Mouse (Mus musculus) midbrain, embryonic 10.5 days (tissue): Measurements from ENCODE around the gene Ctrl. TPM values are rescaled to one million over a fixed set of nuclear protein-coding genes. Genes with fewer than 3 reads are reported as not detected.
"Not testable (repeated sequence)": the region's sequence is repeated elsewhere in the genome, so short reads cannot be mapped to it uniquely, and the experiment has no call there.

Experiments
- DNase-seq: peaks from one replicate; pipeline ENCODE4 v3.0.0-alpha.2; 2017; ENCODE audit warnings: low spot score
- H3K27ac ChIP-seq: fragments of 300-500 bp; sonication (generic); replicated peaks from 2 replicates; pipeline ENCODE4 v1.5.1; 2016; ENCODE audit warnings: mild to moderate bottlenecking
- H3K27me3 ChIP-seq: fragments of 300-500 bp; sonication (generic); 2 replicates; pipeline ENCODE4 v1.6.1; 2016; ENCODE audit warnings: low read depth, mild to moderate bottlenecking; ENCODE audit not compliant: poor library complexity, severe bottlenecking
- H3K36me3 ChIP-seq: fragments of 300-500 bp; sonication (generic); 2 replicates; pipeline ENCODE4 v1.6.1; 2016; ENCODE audit warnings: mild to moderate bottlenecking, moderate library complexity
- H3K4me1 ChIP-seq: fragments of 300-500 bp; sonication (generic); 2 replicates; pipeline ENCODE4 v1.6.1; 2016
- H3K4me3 ChIP-seq: fragments of 300-500 bp; sonication (generic); 2 replicates; pipeline ENCODE4 v1.5.1; 2016; ENCODE audit warnings: mild to moderate bottlenecking, moderate library complexity
- H3K9me3 ChIP-seq: fragments of 300-500 bp; sonication (generic); replicated peaks from 2 replicates; pipeline ENCODE4 v1.6.1; 2016; ENCODE audit warnings: mild to moderate bottlenecking
- WGBS: fragments of 180-500 bp; shearing (Covaris S2); methylation state at CpG from one replicate; pipeline ENCODE4 v1.1.7; 2016; 5-methylcytosine and 5-hydroxymethylcytosine counted together
- polyA plus RNA-seq: library from polyadenylated mRNA; unstranded; fragments of >200 nt; fragmentation: Nextera tagmentation; extraction: Ambion mirVana; gene quantifications from 2 replicates; pipeline ENCODE4 v1.2.1, GENCODE M21; 2016

Gene Ctrl
- polyA plus RNA-seq: 1.3 and 1.4 TPM in 2 replicates

DNA sequence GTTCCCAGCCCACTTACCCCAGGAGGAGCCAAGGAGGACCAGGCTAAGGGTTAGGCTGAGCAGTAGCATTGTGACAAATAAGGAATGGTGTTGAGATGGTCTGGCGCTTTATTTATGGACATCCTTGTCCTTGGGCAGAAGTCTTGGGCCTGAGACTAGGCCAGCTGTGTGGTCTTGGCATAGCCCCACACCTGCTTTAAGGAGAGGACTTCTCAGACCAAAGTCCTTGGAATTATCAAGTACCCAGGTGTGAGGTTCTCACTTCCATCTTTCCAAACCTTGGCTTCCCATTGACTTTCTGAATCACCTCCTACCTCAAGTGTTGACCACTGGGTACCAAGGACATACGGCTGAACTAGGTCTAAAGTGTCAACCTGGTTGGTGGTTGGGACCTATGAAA, at the start of gene Ctrl:
TSS of gene Ctrl (minus strand) at position 101 of the 400 bp plus-strand sequence.
- Histone ChIP-seq H3K9me3 (no peaks in the 10 kb centered on the region), H3K4me1 (peaks cover 25% of the 10 kb centered on the region), H3K27me3 (no peaks in the 10 kb centered on the region), H3K36me3 (peaks cover 31% of the 10 kb centered on the region), H3K4me3 (no peak within 1 kb of the TSS), H3K27ac (no peak within 1 kb of the TSS)
- WGBS: 96% methylated on average over 2 of the region's 2 CpGs
- no peak for DNase-seq

DNA sequence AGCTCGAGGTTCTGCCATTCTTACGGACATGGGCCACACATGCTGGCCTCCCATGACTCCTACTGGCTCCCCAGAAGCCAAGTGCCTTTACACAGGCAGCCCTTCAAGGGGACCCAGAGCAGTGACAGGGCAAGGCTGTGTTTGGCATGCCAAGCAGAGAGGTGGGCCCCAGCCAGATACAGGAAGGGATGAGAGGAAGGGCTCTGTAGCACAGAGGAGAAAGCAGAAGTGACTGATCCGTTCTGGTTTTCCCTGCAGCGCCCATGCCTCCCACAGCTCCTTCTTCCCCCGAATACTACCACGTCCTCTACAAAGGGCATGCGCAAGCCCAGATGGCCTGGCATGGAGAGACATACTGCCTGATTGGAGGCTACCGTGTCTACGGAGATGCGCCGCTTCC, 49.7 kb upstream of the Ctrl start:
- not testable (repeated sequence) for H3K4me1 ChIP-seq, H3K4me3 ChIP-seq, H3K27me3 ChIP-seq, H3K27ac ChIP-seq, DNase-seq, H3K9me3 ChIP-seq, H3K36me3 ChIP-seq
- 85% methylated on average over 11 of the region's 11 CpGs for WGBS

GRCm38 (mm10) chr8:105981146-105981545, 47.5 kb upstream of the Ctrl start:
- H3K9me3 ChIP-seq: 0 out of 2 replicates have a peak, but pooled peaks cover 6% of the 10 kb centered on the region
- H3K27me3 ChIP-seq: no peaks in the 10 kb centered on the region
- 95% methylated on average over 1 of the region's 1 CpGs for WGBS
- no peak for DNase-seq
- H3K27ac ChIP-seq: no peak overlapping the region
- H3K36me3 ChIP-seq: no peaks in the 10 kb centered on the region
- no peak overlapping the region for H3K4me3 ChIP-seq
- no peaks in the 10 kb centered on the region for H3K4me1 ChIP-seq

DNA sequence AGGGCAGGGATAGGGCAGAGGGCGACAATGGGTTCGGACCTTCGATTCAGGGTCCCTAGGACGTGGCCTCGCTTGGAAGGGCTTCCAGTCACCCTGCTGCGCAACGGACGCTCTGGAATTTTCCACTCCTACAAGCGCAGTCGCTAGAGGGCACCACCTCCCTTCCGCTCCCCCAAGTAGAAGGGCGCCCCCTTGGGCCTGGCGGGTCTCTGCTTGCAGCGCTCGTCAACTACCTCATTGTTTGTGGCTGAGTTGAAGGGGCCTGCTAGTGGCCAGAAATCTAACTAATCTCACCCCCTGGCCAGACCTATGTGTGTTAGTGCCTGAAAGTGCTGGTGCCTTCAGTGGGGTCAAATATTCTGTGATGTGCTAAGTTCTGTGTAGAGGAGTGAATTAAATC, 45.7 kb upstream of the Ctrl start, which contains the start of gene Dpep3:
TSS of gene Dpep3 (minus strand) at position 105 of the 400 bp plus-strand sequence.
- DNase-seq: no peak
- H3K36me3 ChIP-seq: no peaks in the 10 kb centered on the region
- H3K9me3 ChIP-seq: 0 out of 2 replicates have a peak, but pooled peaks cover 6% of the 10 kb centered on the region
- WGBS: 92% methylated on average over 15 of the region's 15 CpGs
- H3K27me3 ChIP-seq: no peaks in the 10 kb centered on the region
- H3K4me1 ChIP-seq: no peaks in the 10 kb centered on the region
- no peak within 1 kb of the TSS for H3K27ac ChIP-seq
- no peak within 1 kb of the TSS for H3K4me3 ChIP-seq

DNA sequence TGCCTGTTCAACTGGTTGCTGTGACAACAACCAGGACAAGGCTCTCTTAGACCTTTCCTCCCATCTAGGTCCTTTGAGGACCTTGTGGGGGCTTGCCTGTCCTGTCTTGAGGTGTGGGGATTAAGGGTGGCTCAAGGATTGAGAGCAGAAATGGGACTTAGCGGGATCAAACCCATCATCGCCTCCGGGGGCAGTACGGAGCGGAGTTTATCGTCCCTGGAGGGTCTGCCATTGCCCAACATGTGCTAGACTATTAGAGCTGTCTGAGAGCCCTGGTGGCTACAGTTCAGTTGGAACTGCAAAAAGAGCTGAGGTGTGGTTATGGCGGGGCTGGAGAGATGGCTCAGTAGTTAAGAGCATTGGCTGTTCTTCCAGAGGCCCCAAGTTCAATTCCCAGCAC, 41.7 kb upstream of the Ctrl start:
- no peaks in the 10 kb centered on the region for H3K4me1 ChIP-seq
- no peaks in the 10 kb centered on the region for H3K27me3 ChIP-seq
- H3K4me3 ChIP-seq: no peak overlapping the region
- DNase-seq: no peak
- 0 out of 2 replicates have a peak, but pooled peaks cover 6% of the 10 kb centered on the region for H3K9me3 ChIP-seq
- no peak overlapping the region for H3K27ac ChIP-seq
- H3K36me3 ChIP-seq: no peaks in the 10 kb centered on the region
- WGBS: 66% methylated on average over 7 of the region's 7 CpGs

GRCm38 (mm10) chr8:105971019-105971720, 37.5 kb upstream of the Ctrl start:
- Histone ChIP-seq H3K27me3 (peaks cover 22% of the 10 kb centered on the region), H3K9me3 (no peaks in the 10 kb centered on the region), H3K4me1 (peaks cover 11% of the 10 kb centered on the region), H3K27ac (no peak overlapping the region), H3K4me3 (no peak overlapping the region), H3K36me3 (no peaks in the 10 kb centered on the region)
- no peak for DNase-seq
- WGBS: 76% methylated on average over 8 of the region's 8 CpGs

DNA sequence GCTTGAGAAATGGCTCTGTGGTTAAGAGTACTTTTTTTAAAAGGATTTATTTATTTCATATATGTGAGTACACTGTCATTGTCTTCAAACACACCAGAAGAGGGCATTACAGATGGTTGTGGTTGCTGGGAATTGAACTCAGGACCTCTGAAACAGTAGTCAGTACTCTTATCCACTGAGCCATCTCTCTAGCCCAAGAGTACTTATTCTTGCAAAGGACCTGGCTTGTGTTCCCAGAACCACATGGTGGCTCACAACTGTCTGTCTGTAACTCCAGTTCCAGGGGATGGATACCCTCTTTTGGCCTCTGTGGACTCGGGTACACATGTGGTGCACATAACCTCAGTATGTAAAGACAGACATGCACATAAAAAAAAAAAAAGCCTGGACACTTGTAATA, 35.7 kb upstream of the Ctrl start:
- no peak for DNase-seq
- Histone ChIP-seq H3K27me3 (peaks cover 40% of the 10 kb centered on the region), H3K4me1 (peaks cover 29% of the 10 kb centered on the region), H3K36me3 (no peaks in the 10 kb centered on the region), H3K9me3 (no peaks in the 10 kb centered on the region), H3K4me3 (no peak overlapping the region), H3K27ac (no peak overlapping the region)
- 80% methylated on average over 1 of the region's 1 CpGs for WGBS

GRCm38 (mm10) chr8:105966692-105967311, 33.1 kb upstream of the Ctrl start:
- H3K4me3 ChIP-seq: peak overlapping the region; percentile 76
- no peak overlapping the region; the same call in 1 of the 2 replicates for H3K27ac ChIP-seq
- WGBS: 10% methylated on average over 19 of the region's 19 CpGs

GRCm38 (mm10) chr8:105965905-105966341, 32.3 kb upstream of the Ctrl start, which contains the start of gene Slc12a4:
TSS of gene Slc12a4 (minus strand) at chr8:105966097.
- H3K9me3 ChIP-seq: no peaks in the 10 kb centered on the region
- H3K27me3 ChIP-seq: peaks cover 50% of the 10 kb centered on the region
- under 1% methylated on average over 47 of the region's 47 CpGs for WGBS
- DNase-seq: peak; percentile 80
- H3K4me3 ChIP-seq: peak within 1 kb of the TSS; percentile 76
- H3K4me1 ChIP-seq: peaks cover 31% of the 10 kb centered on the region
- peak within 1 kb of the TSS; percentile 85 for H3K27ac ChIP-seq
- H3K36me3 ChIP-seq: no peaks in the 10 kb centered on the region

More at GRCm38 (mm10) chr8:105966692-105967311, 33.1 kb upstream of the Ctrl start:
- H3K4me1 ChIP-seq: peaks cover 31% of the 10 kb centered on the region
- peaks cover 50% of the 10 kb centered on the region for H3K27me3 ChIP-seq
- no peaks in the 10 kb centered on the region for H3K36me3 ChIP-seq
- no peaks in the 10 kb centered on the region for H3K9me3 ChIP-seq
- DNase-seq: peak; percentile 60

- Histone ChIP-seq H3K36me3 (no peaks in the 10 kb centered on the region), H3K9me3 (no peaks in the 10 kb centered on the region), H3K4me1 (peaks cover 31% of the 10 kb centered on the region), H3K27ac (peak overlapping the region; percentile 85), H3K4me3 (peak overlapping the region; percentile 76), H3K27me3 (peaks cover 50% of the 10 kb centered on the region)
- 3% methylated on average over 40 of the region's 40 CpGs for WGBS
- DNase-seq: no peak
These were observed 31.7 kb upstream of the Ctrl start for GRCm38 (mm10) chr8:105965266-105965904.

- no peak for DNase-seq
- Histone ChIP-seq H3K27ac (peak overlapping the region; percentile 85; the same call in 1 of the 2 replicates), H3K27me3 (peaks cover 50% of the 10 kb centered on the region), H3K9me3 (no peaks in the 10 kb centered on the region), H3K4me1 (peaks cover 31% of the 10 kb centered on the region), H3K4me3 (peak overlapping the region; percentile 76), H3K36me3 (no peaks in the 10 kb centered on the region)
- WGBS: 73% methylated on average over 12 of the region's 12 CpGs
These were observed 31.0 kb upstream of the Ctrl start for GRCm38 (mm10) chr8:105964506-105965265.

- no peak overlapping the region for H3K4me3 ChIP-seq
- peaks cover 24% of the 10 kb centered on the region for H3K4me1 ChIP-seq
- DNase-seq: no peak
- H3K9me3 ChIP-seq: no peaks in the 10 kb centered on the region
- peaks cover 9% of the 10 kb centered on the region for H3K36me3 ChIP-seq
- WGBS: 90% methylated on average over 10 of the region's 10 CpGs
- peaks cover 32% of the 10 kb centered on the region for H3K27me3 ChIP-seq
- no peak overlapping the region for H3K27ac ChIP-seq
These were observed 27.9 kb upstream of the Ctrl start for GRCm38 (mm10) chr8:105961536-105961935.
